Mouse (Mus musculus) spleen, embryonic (tissue): Measurements from ENCODE around the gene Mfsd1.

Experiments used
- CTCF ChIA-PET: fragments of 350-600 bp; sonication (Branson Sonifier 250); formaldehyde crosslinking; loops from one replicate; lab custom pipeline; 2022; lab: Charles Lee

Gene Mfsd1

GRCm38 (mm10) chr3:67618222-67618621, 35.7 kb downstream of the Mfsd1 start:
- CTCF ChIA-PET = no interaction called here

- CTCF ChIA-PET = no interaction called here
Observed at GRCm38 (mm10) chr3:67624629-67625028, 42.1 kb downstream of the Mfsd1 start.

- CTCF ChIA-PET = no interaction called here
Observed at GRCm38 (mm10) chr3:67643135-67643534, 60.6 kb downstream of the Mfsd1 start.

- CTCF ChIA-PET = no interaction called here
Observed at GRCm38 (mm10) chr3:67645640-67646466, 63.3 kb downstream of the Mfsd1 start.
